Mouse (Mus musculus): ENCODE measurements around the gene Tnfrsf1b. TPM values are rescaled to one million over a fixed set of nuclear protein-coding genes. Genes with fewer than 3 reads are reported as not detected.

Gene Tnfrsf1b
- polyA plus RNA-seq, 1 experiment, result 3.9 TPM

- Histone ChIP-seq H3K4me1 (ENCODE audit: control insufficient read depth, insufficient read depth, low read length) (no peaks in the 10 kb centered on the region), H3K9me3 (replicated peaks; ENCODE audit: control insufficient read depth, insufficient read depth, low read length, poor library complexity, severe bottlenecking) (no peaks in the 10 kb centered on the region), H3K27me3 (ENCODE audit: control insufficient read depth, insufficient read depth, low read length, poor library complexity, severe bottlenecking) (no peaks in the 10 kb centered on the region), H3K4me3 (ENCODE audit: low read depth, low read length) (no peak overlapping the region), H3K36me3 (ENCODE audit: control insufficient read depth, insufficient read depth, low read length, poor library complexity, severe bottlenecking) (no peaks in the 10 kb centered on the region), H3K27ac (ENCODE audit: insufficient read depth, low read length) (no peak overlapping the region), H3K9ac (ENCODE audit: low read depth, poor library complexity, severe bottlenecking) (no peak overlapping the region)
- TF ChIP-seq CTCF (IDR thresholded peaks at IDR 0.05; ENCODE audit: low read depth, low read length), result no peak
- no peak for TF ChIP-seq POLR2A (IDR thresholded peaks at IDR 0.05; ENCODE audit: insufficient read depth, low read length)
- no peak for TF ChIP-seq EP300 (IDR thresholded peaks at IDR 0.05; ENCODE audit: insufficient read depth, low read depth, low read length)
Observed at GRCm38 (mm10) chr4:145244676-145245075, 2.0 kb downstream of the Tnfrsf1b start.

GRCm38 (mm10) chr4:145242719-145243350, 3.8 kb downstream of the Tnfrsf1b start:
- TF ChIP-seq EP300 (IDR thresholded peaks at IDR 0.05; ENCODE audit: insufficient read depth, low read depth, low read length) (no peak), POLR2A (IDR thresholded peaks at IDR 0.05; ENCODE audit: insufficient read depth, low read length) (no peak), CTCF (IDR thresholded peaks at IDR 0.05; ENCODE audit: low read depth, low read length) (no peak)
- no peak overlapping the region for H3K4me3 ChIP-seq (ENCODE audit: low read depth, low read length)
- no peaks in the 10 kb centered on the region for H3K36me3 ChIP-seq (ENCODE audit: control insufficient read depth, insufficient read depth, low read length, poor library complexity, severe bottlenecking)
- no peaks in the 10 kb centered on the region for H3K4me1 ChIP-seq (ENCODE audit: control insufficient read depth, insufficient read depth, low read length)
- H3K27me3 ChIP-seq (ENCODE audit: control insufficient read depth, insufficient read depth, low read length, poor library complexity, severe bottlenecking), result no peaks in the 10 kb centered on the region
- no peak overlapping the region for H3K27ac ChIP-seq (ENCODE audit: insufficient read depth, low read length)
- no peaks in the 10 kb centered on the region for H3K9me3 ChIP-seq (replicated peaks; ENCODE audit: control insufficient read depth, insufficient read depth, low read length, poor library complexity, severe bottlenecking)
- H3K9ac ChIP-seq (ENCODE audit: low read depth, poor library complexity, severe bottlenecking), result no peak overlapping the region

- no peaks in the 10 kb centered on the region for H3K9me3 ChIP-seq (replicated peaks; ENCODE audit: control insufficient read depth, insufficient read depth, low read length, poor library complexity, severe bottlenecking)
Observed at GRCm38 (mm10) chr4:145240723-145241231, 5.9 kb downstream of the Tnfrsf1b start.

GRCm38 (mm10) chr4:145239049-145239830, 7.4 kb downstream of the Tnfrsf1b start:
- no peaks in the 10 kb centered on the region for H3K36me3 ChIP-seq (ENCODE audit: control insufficient read depth, insufficient read depth, low read length, poor library complexity, severe bottlenecking)
- H3K27ac ChIP-seq (ENCODE audit: insufficient read depth, low read length), result no peak overlapping the region
- no peaks in the 10 kb centered on the region for H3K4me1 ChIP-seq (ENCODE audit: control insufficient read depth, insufficient read depth, low read length)
- no peak overlapping the region for H3K9ac ChIP-seq (ENCODE audit: low read depth, poor library complexity, severe bottlenecking)
- no peaks in the 10 kb centered on the region for H3K27me3 ChIP-seq (ENCODE audit: control insufficient read depth, insufficient read depth, low read length, poor library complexity, severe bottlenecking)
- H3K9me3 ChIP-seq (replicated peaks; ENCODE audit: control insufficient read depth, insufficient read depth, low read length, poor library complexity, severe bottlenecking), result no peaks in the 10 kb centered on the region
- TF ChIP-seq POLR2A (IDR thresholded peaks at IDR 0.05; ENCODE audit: insufficient read depth, low read length) (no peak), EP300 (IDR thresholded peaks at IDR 0.05; ENCODE audit: insufficient read depth, low read depth, low read length) (no peak), CTCF (IDR thresholded peaks at IDR 0.05; ENCODE audit: low read depth, low read length) (no peak)
- no peak overlapping the region for H3K4me3 ChIP-seq (ENCODE audit: low read depth, low read length)

More at GRCm38 (mm10) chr4:145240723-145241231, 5.9 kb downstream of the Tnfrsf1b start:
- Histone ChIP-seq H3K9ac (ENCODE audit: low read depth, poor library complexity, severe bottlenecking) (no peak overlapping the region), H3K36me3 (ENCODE audit: control insufficient read depth, insufficient read depth, low read length, poor library complexity, severe bottlenecking) (no peaks in the 10 kb centered on the region), H3K4me1 (ENCODE audit: control insufficient read depth, insufficient read depth, low read length) (no peaks in the 10 kb centered on the region), H3K27ac (ENCODE audit: insufficient read depth, low read length) (no peak overlapping the region), H3K4me3 (ENCODE audit: low read depth, low read length) (no peak overlapping the region), H3K27me3 (ENCODE audit: control insufficient read depth, insufficient read depth, low read length, poor library complexity, severe bottlenecking) (no peaks in the 10 kb centered on the region)
- no peak for TF ChIP-seq EP300 (IDR thresholded peaks at IDR 0.05; ENCODE audit: insufficient read depth, low read depth, low read length)
- no peak for TF ChIP-seq CTCF (IDR thresholded peaks at IDR 0.05; ENCODE audit: low read depth, low read length)
- TF ChIP-seq POLR2A (IDR thresholded peaks at IDR 0.05; ENCODE audit: insufficient read depth, low read length), result no peak

- H3K27ac ChIP-seq (ENCODE audit: insufficient read depth, low read length), result no peak overlapping the region
- no peaks in the 10 kb centered on the region for H3K4me1 ChIP-seq (ENCODE audit: control insufficient read depth, insufficient read depth, low read length)
- H3K9ac ChIP-seq (ENCODE audit: low read depth, poor library complexity, severe bottlenecking), result no peak overlapping the region
- no peaks in the 10 kb centered on the region for H3K27me3 ChIP-seq (ENCODE audit: control insufficient read depth, insufficient read depth, low read length, poor library complexity, severe bottlenecking)
- no peaks in the 10 kb centered on the region for H3K9me3 ChIP-seq (replicated peaks; ENCODE audit: control insufficient read depth, insufficient read depth, low read length, poor library complexity, severe bottlenecking)
- no peaks in the 10 kb centered on the region for H3K36me3 ChIP-seq (ENCODE audit: control insufficient read depth, insufficient read depth, low read length, poor library complexity, severe bottlenecking)
- no peak overlapping the region for H3K4me3 ChIP-seq (ENCODE audit: low read depth, low read length)
- TF ChIP-seq CTCF (IDR thresholded peaks at IDR 0.05; ENCODE audit: low read depth, low read length) (no peak), EP300 (IDR thresholded peaks at IDR 0.05; ENCODE audit: insufficient read depth, low read depth, low read length) (no peak), POLR2A (IDR thresholded peaks at IDR 0.05; ENCODE audit: insufficient read depth, low read length) (no peak)
Observed at GRCm38 (mm10) chr4:145236027-145236426, 10.6 kb downstream of the Tnfrsf1b start.

Data from ES-Bruce4 (cell line).